Mouse (Mus musculus): ENCODE data around the gene Dop1b. TPM values are rescaled to one million over a fixed set of nuclear protein-coding genes. Genes with fewer than 3 reads are reported as not detected.
A peak's percentile ranks its signal among the peaks of the same experiment; 100 is the strongest.

Gene Dop1b
- polyA plus RNA-seq, 1 experiment from 2014 or later = 8.4 TPM

GRCm38 (mm10) chr16:93830916-93831315 lies 119.2 kb downstream of the Dop1b start:
- Histone ChIP-seq H3K27me3 (ENCODE audit: control insufficient read depth, insufficient read depth, low read length) (no peaks in the 10 kb centered on the region), H3K9ac (ENCODE audit: low read length) (no peak overlapping the region), H3K4me2 (ENCODE audit: low read depth, low read length) (no peak overlapping the region), H3K27ac (ENCODE audit: low read length) (no peak overlapping the region), H3K4me1 (ENCODE audit: control insufficient read depth, insufficient read depth, low read length) (peaks cover 22% of the 10 kb centered on the region), H3K9me3 (replicated peaks; ENCODE audit: control insufficient read depth, low read length) (peaks cover 5% of the 10 kb centered on the region; the same call in 1 of the 2 replicates), H3K4me3 (ENCODE audit: low read length) (no peak overlapping the region), H3K36me3 (ENCODE audit: control insufficient read depth, insufficient read depth) (no peaks in the 10 kb centered on the region)
- 75% methylated on average over 5 of the region's 5 CpGs for WGBS
- ATAC-seq (replicated peaks; ENCODE audit: extremely low read depth, insufficient read depth, low FRiP score) = no peak

- peak within 1 kb of the TSS; percentile 97 for H3K27ac ChIP-seq (ENCODE audit: low read length)
- 11% methylated on average over 54 of the region's 55 CpGs for WGBS
- peak within 1 kb of the TSS; percentile 84 for H3K4me2 ChIP-seq (ENCODE audit: low read depth, low read length)
- no peaks in the 10 kb centered on the region for H3K27me3 ChIP-seq (ENCODE audit: control insufficient read depth, insufficient read depth, low read length)
- peak within 1 kb of the TSS; percentile 98 for H3K9ac ChIP-seq (ENCODE audit: low read length)
- peaks cover 5% of the 10 kb centered on the region; the same call in 1 of the 2 replicates for H3K9me3 ChIP-seq (replicated peaks; ENCODE audit: control insufficient read depth, low read length)
- H3K4me1 ChIP-seq (ENCODE audit: control insufficient read depth, insufficient read depth, low read length) = peaks cover 22% of the 10 kb centered on the region
- ATAC-seq (replicated peaks; ENCODE audit: extremely low read depth, insufficient read depth, low FRiP score) = peak; percentile 97
- no peaks in the 10 kb centered on the region for H3K36me3 ChIP-seq (ENCODE audit: control insufficient read depth, insufficient read depth)
- H3K4me3 ChIP-seq (ENCODE audit: low read length) = peak within 1 kb of the TSS; percentile 96
These were observed 120.1 kb downstream of the Dop1b start, which contains the start of gene Morc3 for GRCm38 (mm10) chr16:93831627-93832395. Morc3 (plus strand) TSS chr16:93832121.

GRCm38 (mm10) chr16:93832451-93833276 lies 121.0 kb downstream of the Dop1b start:
- under 1% methylated on average over 56 of the region's 69 CpGs for WGBS
- H3K9me3 ChIP-seq (replicated peaks; ENCODE audit: control insufficient read depth, low read length) = peaks cover 5% of the 10 kb centered on the region; the same call in 1 of the 2 replicates

GRCm38 (mm10) chr16:93833551-93833950 lies 121.8 kb downstream of the Dop1b start:
- Histone ChIP-seq H3K4me3 (ENCODE audit: low read length) (peak overlapping the region; percentile 96), H3K9me3 (replicated peaks; ENCODE audit: control insufficient read depth, low read length) (no peaks in the 10 kb centered on the region), H3K36me3 (ENCODE audit: control insufficient read depth, insufficient read depth) (0 out of 2 replicates have a peak, but pooled peaks cover under 1% of the 10 kb centered on the region), H3K9ac (ENCODE audit: low read length) (no peak overlapping the region), H3K4me2 (ENCODE audit: low read depth, low read length) (peak overlapping the region; percentile 84), H3K4me1 (ENCODE audit: control insufficient read depth, insufficient read depth, low read length) (peaks cover 27% of the 10 kb centered on the region), H3K27ac (ENCODE audit: low read length) (peak overlapping the region; percentile 76), H3K27me3 (ENCODE audit: control insufficient read depth, insufficient read depth, low read length) (no peaks in the 10 kb centered on the region)
- 87% methylated on average over 6 of the region's 6 CpGs for WGBS
- ATAC-seq (replicated peaks; ENCODE audit: extremely low read depth, insufficient read depth, low FRiP score) = no peak

More at GRCm38 (mm10) chr16:93832451-93833276, 121.0 kb downstream of the Dop1b start:
- Histone ChIP-seq H3K36me3 (ENCODE audit: control insufficient read depth, insufficient read depth) (no peaks in the 10 kb centered on the region), H3K27ac (ENCODE audit: low read length) (peak overlapping the region; percentile 97), H3K4me1 (ENCODE audit: control insufficient read depth, insufficient read depth, low read length) (peaks cover 24% of the 10 kb centered on the region), H3K9ac (ENCODE audit: low read length) (peak overlapping the region; percentile 98), H3K27me3 (ENCODE audit: control insufficient read depth, insufficient read depth, low read length) (no peaks in the 10 kb centered on the region), H3K4me3 (ENCODE audit: low read length) (peak overlapping the region; percentile 96), H3K4me2 (ENCODE audit: low read depth, low read length) (peak overlapping the region; percentile 84)
- ATAC-seq (replicated peaks; ENCODE audit: extremely low read depth, insufficient read depth, low FRiP score) = peak; percentile 42; the same call in 1 of the 2 replicates

- Histone ChIP-seq H3K4me2 (ENCODE audit: low read depth, low read length) (peak overlapping the region; percentile 26; the same call in 1 of the 2 replicates), H3K9ac (ENCODE audit: low read length) (no peak overlapping the region), H3K9me3 (replicated peaks; ENCODE audit: control insufficient read depth, low read length) (no peaks in the 10 kb centered on the region; the same call in 1 of the 2 replicates), H3K4me1 (ENCODE audit: control insufficient read depth, insufficient read depth, low read length) (peaks cover 27% of the 10 kb centered on the region), H3K27me3 (ENCODE audit: control insufficient read depth, insufficient read depth, low read length) (no peaks in the 10 kb centered on the region), H3K36me3 (ENCODE audit: control insufficient read depth, insufficient read depth) (0 out of 2 replicates have a peak, but pooled peaks cover 4% of the 10 kb centered on the region), H3K4me3 (ENCODE audit: low read length) (no peak overlapping the region), H3K27ac (ENCODE audit: low read length) (peak overlapping the region; percentile 76)
- 40% methylated on average over 2 of the region's 2 CpGs for WGBS
- ATAC-seq (replicated peaks; ENCODE audit: extremely low read depth, insufficient read depth, low FRiP score) = no peak
These were observed 122.4 kb downstream of the Dop1b start for GRCm38 (mm10) chr16:93834076-93834475.

- Histone ChIP-seq H3K27ac (ENCODE audit: low read length) (no peak overlapping the region), H3K4me2 (ENCODE audit: low read depth, low read length) (no peak overlapping the region), H3K4me3 (ENCODE audit: low read length) (no peak overlapping the region), H3K4me1 (ENCODE audit: control insufficient read depth, insufficient read depth, low read length) (peaks cover 23% of the 10 kb centered on the region), H3K9ac (ENCODE audit: low read length) (no peak overlapping the region), H3K9me3 (replicated peaks; ENCODE audit: control insufficient read depth, low read length) (no peaks in the 10 kb centered on the region; the same call in 1 of the 2 replicates), H3K36me3 (ENCODE audit: control insufficient read depth, insufficient read depth) (0 out of 2 replicates have a peak, but pooled peaks cover 9% of the 10 kb centered on the region), H3K27me3 (ENCODE audit: control insufficient read depth, insufficient read depth, low read length) (no peaks in the 10 kb centered on the region)
- no peak for ATAC-seq (replicated peaks; ENCODE audit: extremely low read depth, insufficient read depth, low FRiP score)
- 84% methylated on average over 1 of the region's 1 CpGs for WGBS
These were observed 127.3 kb downstream of the Dop1b start for GRCm38 (mm10) chr16:93839049-93839448.

- no peak overlapping the region for H3K27ac ChIP-seq (ENCODE audit: low read length)
- WGBS = 93% methylated on average over 3 of the region's 3 CpGs
- H3K36me3 ChIP-seq (ENCODE audit: control insufficient read depth, insufficient read depth) = peaks cover 53% of the 10 kb centered on the region
These were observed 138.8 kb downstream of the Dop1b start for GRCm38 (mm10) chr16:93850527-93850926.

GRCm38 (mm10) chr16:93859967-93860366 lies 148.3 kb downstream of the Dop1b start:
- Histone ChIP-seq H3K27me3 (ENCODE audit: control insufficient read depth, insufficient read depth, low read length) (no peaks in the 10 kb centered on the region), H3K4me2 (ENCODE audit: low read depth, low read length) (no peak overlapping the region), H3K27ac (ENCODE audit: low read length) (no peak overlapping the region), H3K4me1 (ENCODE audit: control insufficient read depth, insufficient read depth, low read length) (no peaks in the 10 kb centered on the region), H3K9ac (ENCODE audit: low read length) (no peak overlapping the region), H3K4me3 (ENCODE audit: low read length) (no peak overlapping the region), H3K36me3 (ENCODE audit: control insufficient read depth, insufficient read depth) (peaks cover 58% of the 10 kb centered on the region), H3K9me3 (replicated peaks; ENCODE audit: control insufficient read depth, low read length) (no peaks in the 10 kb centered on the region)
- 84% methylated on average over 4 of the region's 4 CpGs for WGBS
- no peak for ATAC-seq (replicated peaks; ENCODE audit: extremely low read depth, insufficient read depth, low FRiP score)

More at GRCm38 (mm10) chr16:93850527-93850926, 138.8 kb downstream of the Dop1b start:
- Histone ChIP-seq H3K4me1 (ENCODE audit: control insufficient read depth, insufficient read depth, low read length) (no peaks in the 10 kb centered on the region), H3K27me3 (ENCODE audit: control insufficient read depth, insufficient read depth, low read length) (no peaks in the 10 kb centered on the region), H3K4me3 (ENCODE audit: low read length) (no peak overlapping the region), H3K4me2 (ENCODE audit: low read depth, low read length) (no peak overlapping the region), H3K9me3 (replicated peaks; ENCODE audit: control insufficient read depth, low read length) (no peaks in the 10 kb centered on the region), H3K9ac (ENCODE audit: low read length) (no peak overlapping the region)
- ATAC-seq (replicated peaks; ENCODE audit: extremely low read depth, insufficient read depth, low FRiP score) = no peak

Measured in heart, embryonic 16.5 days (tissue).